Mouse (Mus musculus) small intestine, adult 2 months (tissue): ENCODE measurements around the gene Kpna6. TPM values are rescaled to one million over a fixed set of nuclear protein-coding genes. Genes with fewer than 3 reads are reported as not detected.

Experiments used
- H3K27ac ChIP-seq: fragments of 200-500 bp; 2 replicates; pipeline ENCODE4 v1.5.1; 2012; ENCODE audit warnings: low read depth, low read length, control low read depth, inconsistent platforms; ENCODE audit not compliant: insufficient read depth
- H3K27me3 ChIP-seq: fragments of 200-500 bp; 2 replicates; pipeline ENCODE4 v1.6.1; 2012; ENCODE audit warnings: mild to moderate bottlenecking, moderate library complexity, low read length, inconsistent platforms; ENCODE audit not compliant: control insufficient read depth, insufficient read depth
- H3K36me3 ChIP-seq: fragments of 200-500 bp; 2 replicates; pipeline ENCODE4 v1.6.1; 2012; ENCODE audit warnings: mild to moderate bottlenecking, low read length, control low read depth, inconsistent platforms; ENCODE audit not compliant: control insufficient read depth, insufficient read depth
- H3K4me1 ChIP-seq: fragments of 200-500 bp; 2 replicates; pipeline ENCODE4 v1.6.1; 2012; ENCODE audit warnings: low read length, inconsistent platforms, mixed read lengths; ENCODE audit not compliant: control insufficient read depth, insufficient read depth, insufficient read length
- H3K4me3 ChIP-seq: fragments of 200-500 bp; 2 replicates; pipeline ENCODE4 v1.5.1; 2012; ENCODE audit warnings: low read depth, mild to moderate bottlenecking, control low read depth, inconsistent platforms, low read length, moderate library complexity
- CTCF ChIP-seq: fragments of 200-500 bp; IDR thresholded peaks from 2 replicates; pipeline ENCODE4 v1.5.1; 2012; ENCODE audit warnings: low read depth, mild to moderate bottlenecking, control low read depth, inconsistent platforms, low read length, moderate library complexity, mixed read lengths; ENCODE audit not compliant: insufficient replicate concordance, insufficient read length; ENCODE audit errors: extremely low read depth
- POLR2A ChIP-seq: fragments of 200-500 bp; IDR thresholded peaks from 2 replicates; pipeline ENCODE4 v1.6.1; 2012; ENCODE audit warnings: low read depth, mild to moderate bottlenecking, control low read depth, inconsistent platforms, low read length, moderate library complexity
- WGBS: fragments of 180-500 bp; shearing (Covaris S2); methylation state at CpG from one replicate; pipeline ENCODE4 v1.1.7; 2018; 5-methylcytosine and 5-hydroxymethylcytosine counted together
- polyA plus RNA-seq: library from polyadenylated mRNA; depleted of rRNA; stranded (reverse); fragments of >200 nt; gene quantifications from 2 replicates; pipeline ENCODE4 v1.2.3, GENCODE M21; 2012

Kpna6 gene
- polyA plus RNA-seq, 1 experiment: 10.9 TPM

GRCm38 (mm10) chr4:129616631-129617030, 55.9 kb downstream of the Kpna6 start:
- 85% methylated on average over 3 of the region's 3 CpGs for WGBS
- Histone ChIP-seq H3K36me3 (no peaks in the 10 kb centered on the region), H3K27me3 (no peaks in the 10 kb centered on the region), H3K27ac (no peak overlapping the region), H3K4me1 (peaks cover 5% of the 10 kb centered on the region; the same call in 1 of the 2 replicates), H3K4me3 (no peak overlapping the region)
- no peak for TF ChIP-seq CTCF
- TF ChIP-seq POLR2A: no peak

- peaks cover 5% of the 10 kb centered on the region; the same call in 1 of the 2 replicates for H3K4me1 ChIP-seq
- no peak for TF ChIP-seq CTCF
- no peak for TF ChIP-seq POLR2A
- 86% methylated on average over 9 of the region's 9 CpGs for WGBS
- no peaks in the 10 kb centered on the region for H3K27me3 ChIP-seq
- H3K4me3 ChIP-seq: no peak overlapping the region
- H3K36me3 ChIP-seq: no peaks in the 10 kb centered on the region
- no peak overlapping the region for H3K27ac ChIP-seq
Measured at GRCm38 (mm10) chr4:129615801-129616290, 56.7 kb downstream of the Kpna6 start.

DNA sequence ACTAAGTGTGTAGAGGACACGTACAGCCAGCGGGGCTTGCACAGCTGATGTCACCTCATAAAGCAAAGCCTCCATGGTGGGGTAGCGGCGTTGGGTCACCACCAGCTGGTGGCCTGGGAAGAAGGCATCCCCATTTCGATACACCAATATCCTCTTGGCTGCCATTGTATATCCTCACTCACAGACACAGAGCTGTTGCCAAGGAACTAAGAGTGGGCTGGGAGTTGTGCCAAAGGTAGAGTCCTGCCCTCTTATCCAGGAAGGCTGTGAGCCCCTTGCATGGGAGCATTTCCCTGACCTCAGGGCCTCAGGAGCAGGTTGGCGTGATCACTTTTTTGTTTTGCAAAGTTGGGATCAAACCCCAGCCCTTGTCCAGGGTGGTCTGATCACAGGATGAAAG, 58.5 kb downstream of the Kpna6 start, which contains the start of gene Dcdc2b:
TSS of gene Dcdc2b (minus strand) at position 165 of the 400 bp plus-strand sequence.
- 76% methylated on average over 6 of the region's 6 CpGs for WGBS
- H3K27ac ChIP-seq: no peak within 1 kb of the TSS

DNA sequence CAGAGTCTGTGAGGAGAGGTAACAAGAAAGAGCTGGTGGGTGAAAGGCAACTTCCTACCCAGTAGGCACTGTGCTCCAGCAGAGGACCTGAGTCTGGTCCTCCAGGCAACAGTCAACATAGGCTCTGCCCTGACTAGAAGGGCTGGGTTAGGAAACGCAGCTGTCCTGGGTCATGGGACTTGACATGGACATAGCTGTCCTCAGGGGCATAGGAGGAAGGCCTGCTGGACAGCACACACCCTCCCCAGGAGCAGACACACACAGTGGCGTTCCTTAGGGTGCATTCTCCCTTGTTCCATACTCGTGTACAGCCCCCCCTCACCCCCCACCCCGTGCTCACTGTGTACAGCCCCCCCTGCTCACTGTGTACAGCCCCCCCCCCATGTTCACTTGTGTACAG, 62.1 kb downstream of the Kpna6 start:
- 62% methylated on average over 4 of the region's 4 CpGs for WGBS
- H3K36me3 ChIP-seq: peaks cover 21% of the 10 kb centered on the region
- no peak overlapping the region for H3K27ac ChIP-seq
- H3K27me3 ChIP-seq: no peaks in the 10 kb centered on the region
- TF ChIP-seq CTCF: no peak
- no peak for TF ChIP-seq POLR2A
- H3K4me1 ChIP-seq: no peaks in the 10 kb centered on the region
- no peak overlapping the region for H3K4me3 ChIP-seq

More for the DNA sequence above, 58.5 kb downstream of the Kpna6 start, which contains the start of gene Dcdc2b:
- TF ChIP-seq CTCF: no peak
- no peak for TF ChIP-seq POLR2A
- peaks cover 5% of the 10 kb centered on the region; the same call in 1 of the 2 replicates for H3K4me1 ChIP-seq
- H3K36me3 ChIP-seq: peaks cover 2% of the 10 kb centered on the region; the same call in 1 of the 2 replicates
- H3K27me3 ChIP-seq: no peaks in the 10 kb centered on the region
- H3K4me3 ChIP-seq: no peak within 1 kb of the TSS

DNA sequence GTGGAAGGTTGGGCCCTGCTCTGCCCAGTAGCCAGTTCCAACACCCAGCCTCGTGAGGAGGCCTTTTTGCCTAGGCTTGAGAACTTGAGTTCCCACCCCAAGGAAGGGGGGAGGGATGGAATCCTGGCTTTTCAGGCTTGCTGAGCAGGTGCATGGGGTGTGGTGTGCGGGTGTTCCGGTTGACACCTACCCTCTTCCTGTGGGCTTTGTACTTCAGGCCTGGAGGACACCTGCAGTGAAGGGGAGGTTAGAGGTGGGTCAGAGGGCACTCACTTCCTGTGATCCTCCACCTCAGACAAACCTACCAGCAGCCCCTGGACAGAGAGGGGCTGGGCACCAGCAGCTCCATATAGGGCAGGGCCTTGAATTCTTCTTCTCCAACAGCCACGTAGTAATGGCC, 62.5 kb downstream of the Kpna6 start:
- Histone ChIP-seq H3K36me3 (peaks cover 23% of the 10 kb centered on the region), H3K4me3 (no peak overlapping the region), H3K27me3 (no peaks in the 10 kb centered on the region), H3K27ac (no peak overlapping the region), H3K4me1 (no peaks in the 10 kb centered on the region)
- WGBS: 69% methylated on average over 4 of the region's 4 CpGs
- no peak for TF ChIP-seq CTCF

DNA sequence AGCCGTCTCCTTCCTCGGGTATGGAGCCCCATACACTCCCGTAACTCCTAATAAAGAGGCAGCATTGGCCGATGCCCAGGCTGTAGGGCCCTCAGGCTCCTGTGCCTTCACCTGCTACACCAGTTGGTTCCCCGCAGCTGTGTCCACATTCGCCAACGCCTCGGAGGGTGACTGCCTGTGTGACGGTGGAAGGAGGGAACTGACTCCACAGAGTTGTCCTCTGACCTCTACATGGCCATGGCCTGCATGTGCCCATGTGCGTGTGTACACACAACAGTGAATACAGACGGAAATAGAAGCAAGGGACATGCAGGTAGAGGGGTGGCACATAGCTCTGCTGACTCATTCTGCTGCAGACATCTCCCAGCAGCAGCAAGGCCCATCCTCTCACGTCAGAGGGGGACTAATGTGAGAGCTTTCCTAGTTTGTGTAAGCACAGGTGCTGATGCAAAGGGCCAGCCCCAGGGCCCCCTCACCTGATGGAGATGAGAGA, 63.4 kb downstream of the Kpna6 start:
- H3K4me3 ChIP-seq: no peak overlapping the region
- WGBS: 73% methylated on average over 12 of the region's 12 CpGs
- no peak overlapping the region for H3K27ac ChIP-seq
- peaks cover 29% of the 10 kb centered on the region for H3K36me3 ChIP-seq
- no peaks in the 10 kb centered on the region for H3K27me3 ChIP-seq
- no peak for TF ChIP-seq POLR2A
- H3K4me1 ChIP-seq: no peaks in the 10 kb centered on the region

DNA sequence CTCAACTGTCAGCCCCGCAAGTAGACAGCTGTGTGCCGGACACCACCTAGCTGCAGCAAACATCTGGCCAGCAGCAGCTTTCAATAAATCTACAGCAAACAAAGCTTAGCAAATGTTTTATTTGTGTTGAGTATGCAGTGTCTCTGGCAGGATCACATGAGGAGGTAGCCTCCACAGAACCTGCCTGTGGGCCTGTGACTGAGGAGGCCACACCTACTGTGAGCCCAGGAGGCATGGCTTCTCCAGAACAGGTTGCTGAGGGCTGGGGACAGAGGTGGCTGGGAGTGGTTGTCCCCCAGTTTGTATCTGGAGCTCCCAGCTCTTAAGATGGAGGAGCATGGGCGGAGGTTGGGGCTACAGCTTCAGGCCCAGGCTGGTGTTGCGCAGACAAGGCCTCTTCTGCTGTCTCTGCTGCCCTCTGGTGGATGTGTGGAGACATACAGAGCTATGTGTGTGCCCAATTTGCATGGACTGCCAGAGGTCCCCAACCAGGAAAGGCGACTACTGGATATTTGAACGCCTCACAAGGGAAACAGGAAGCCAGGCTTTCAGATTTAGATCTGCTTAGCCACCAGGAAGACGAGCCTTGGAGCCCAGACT, 64.0 kb downstream of the Kpna6 start:
- H3K4me1 ChIP-seq: no peaks in the 10 kb centered on the region
- no peak overlapping the region for H3K4me3 ChIP-seq
- H3K27me3 ChIP-seq: no peaks in the 10 kb centered on the region
- peaks cover 33% of the 10 kb centered on the region for H3K36me3 ChIP-seq
- TF ChIP-seq POLR2A: no peak; the same call in 1 of the 2 replicates
- peak; percentile 88 for TF ChIP-seq CTCF
- WGBS: 33% methylated on average over 7 of the region's 7 CpGs
- H3K27ac ChIP-seq: no peak overlapping the region
